Mouse (Mus musculus) monocyte, adult 2 months (primary cell): ENCODE data around the gene Rcc1.
"Not testable (repeated sequence)": the region's sequence is repeated elsewhere in the genome, so short reads cannot be mapped to it uniquely, and the experiment has no call there.

ENCODE experiments used
- DNase-seq, 2 experiments: peaks; one replicate each; pipeline ENCODE4 v3.0.0; 2022; ENCODE audit warnings: low spot score in 2 of 2, low read depth in 1 of 2

The Rcc1 gene

GRCm38 (mm10) chr4:132291056-132291455 is 62.3 kb downstream of the Rcc1 start:
- no peak for DNase-seq

GRCm38 (mm10) chr4:132288840-132289239 is 64.6 kb downstream of the Rcc1 start:
- DNase-seq: not testable (repeated sequence)
